Mouse (Mus musculus): ENCODE measurements around the gene Eif4a3.
"Not testable (repeated sequence)": the region's sequence is repeated elsewhere in the genome, so short reads cannot be mapped to it uniquely, and the experiment has no call there.

Eif4a3 gene

GRCm38 (mm10) chr11:119297996-119298395 lies 1.9 kb downstream of the Eif4a3 start:
- no peak for DNase-seq (ENCODE audit: low read depth)

DNA sequence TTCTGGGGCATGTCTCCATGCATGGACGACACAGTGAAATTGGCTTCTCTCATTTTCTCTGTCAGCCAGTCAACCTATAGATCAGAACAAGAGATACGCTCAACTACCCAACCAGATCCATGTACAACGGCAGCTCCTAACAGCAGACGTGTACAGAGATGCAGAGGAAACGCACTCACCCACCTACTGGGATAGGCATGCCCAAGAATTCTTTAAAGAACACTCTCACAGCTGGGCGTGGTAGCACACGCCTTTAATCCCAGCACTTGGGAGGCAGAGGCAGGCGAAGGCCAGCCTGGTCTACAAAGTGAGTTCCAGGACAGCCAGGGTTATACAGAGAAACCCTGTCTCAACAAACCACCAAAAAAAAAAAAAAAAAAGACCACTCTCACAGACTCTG lies 7.0 kb downstream of the Eif4a3 start:
- not testable (repeated sequence) for DNase-seq (ENCODE audit: low read depth)

DNA sequence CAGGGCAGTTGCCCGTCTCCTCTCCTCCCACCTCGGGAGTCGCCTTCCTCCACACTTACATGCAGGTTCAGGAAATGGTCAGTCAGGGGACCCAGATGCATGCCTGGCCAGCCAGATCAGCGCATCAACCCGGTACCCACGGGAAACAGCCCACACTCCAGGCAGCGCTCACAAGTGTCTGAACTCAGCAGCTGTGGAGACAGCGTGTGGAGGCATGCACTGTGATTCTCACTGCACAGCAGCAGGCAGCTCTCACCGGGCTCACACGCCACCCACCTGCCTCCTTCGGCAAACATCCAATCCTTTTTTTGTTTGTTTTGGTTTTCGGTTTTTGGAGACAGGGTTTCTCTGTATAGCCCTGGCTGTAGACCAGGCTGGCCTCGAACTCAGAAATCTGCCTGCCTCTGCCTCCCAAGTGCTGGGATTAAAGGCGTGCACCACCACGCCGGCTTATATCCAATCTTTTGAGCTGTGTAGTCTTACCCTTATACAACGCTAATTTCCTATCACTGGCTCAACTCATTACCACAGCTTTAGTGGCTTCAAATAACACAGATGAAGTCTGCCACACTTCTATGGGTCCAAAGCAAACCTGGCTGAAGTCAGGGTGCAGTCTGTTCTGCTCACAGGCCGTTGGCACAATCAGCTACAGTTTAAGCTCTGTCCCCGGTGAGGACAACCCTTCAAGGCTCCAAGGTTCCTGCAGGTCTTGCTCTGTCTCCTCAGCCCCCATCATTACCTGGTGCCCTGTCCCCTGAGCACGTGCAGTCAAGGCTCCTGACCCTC lies 12.5 kb downstream of the Eif4a3 start:
- no peak for DNase-seq (ENCODE audit: low read depth)

DNA sequence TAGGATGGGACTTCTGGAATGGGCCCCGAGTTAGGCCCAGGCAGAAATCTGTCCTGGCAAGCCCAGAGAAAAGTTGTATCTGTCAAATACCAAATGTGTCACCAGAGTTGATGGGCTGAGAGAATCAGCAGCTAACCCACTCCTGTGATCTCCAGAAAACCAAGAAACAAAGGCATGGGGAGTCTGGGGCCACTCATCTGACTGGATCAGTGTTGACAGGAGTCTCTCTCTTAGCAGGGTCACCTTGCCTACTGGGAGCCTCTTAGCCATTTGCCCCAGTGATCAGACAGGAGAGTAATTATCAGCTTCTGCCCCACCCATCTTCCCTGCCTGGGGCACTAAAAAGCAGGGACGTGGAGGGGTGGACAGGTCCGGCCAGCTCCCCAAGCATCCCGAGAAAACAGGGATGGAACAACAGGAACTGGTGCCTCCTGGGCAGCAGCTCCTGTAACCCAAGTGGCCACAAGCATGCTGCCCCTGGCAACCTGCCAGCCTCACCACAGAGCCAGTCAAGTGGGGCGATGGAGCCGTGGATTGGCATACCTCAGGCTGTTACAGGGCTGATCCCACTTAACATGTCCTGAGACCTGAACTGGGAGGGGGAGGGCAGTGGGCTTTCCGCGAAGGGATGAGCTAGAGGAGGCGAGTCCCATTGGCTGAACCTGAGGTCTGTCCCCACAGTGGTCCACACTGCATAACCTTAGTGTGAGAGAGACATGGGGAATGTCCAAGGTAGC lies 13.9 kb downstream of the Eif4a3 start:
- DNase-seq (ENCODE audit: low read depth): no peak

DNA sequence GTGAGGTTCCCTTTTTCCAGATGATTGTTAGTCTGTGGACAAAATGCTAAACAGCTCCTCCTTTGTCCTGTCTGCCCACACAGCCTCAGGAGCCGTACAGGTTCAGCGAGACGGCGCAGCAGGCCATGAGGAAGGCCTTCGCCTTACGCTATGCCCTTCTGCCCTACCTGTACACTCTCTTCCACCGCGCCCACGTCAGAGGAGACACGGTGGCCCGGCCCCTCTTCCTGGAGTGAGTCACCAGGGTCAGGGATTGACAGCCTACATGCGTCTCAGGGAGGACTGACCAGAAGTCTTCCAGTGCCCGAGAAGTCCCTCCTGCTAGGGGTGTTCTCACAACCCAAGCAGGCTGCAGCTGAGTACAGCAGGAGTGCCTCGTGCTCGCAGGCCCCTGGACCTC lies 18.9 kb downstream of the Eif4a3 start:
- no peak for DNase-seq (ENCODE audit: low read depth)

- no peak for DNase-seq (ENCODE audit: low read depth)
These were observed 26.5 kb downstream of the Eif4a3 start for GRCm38 (mm10) chr11:119273186-119273930.

DNA sequence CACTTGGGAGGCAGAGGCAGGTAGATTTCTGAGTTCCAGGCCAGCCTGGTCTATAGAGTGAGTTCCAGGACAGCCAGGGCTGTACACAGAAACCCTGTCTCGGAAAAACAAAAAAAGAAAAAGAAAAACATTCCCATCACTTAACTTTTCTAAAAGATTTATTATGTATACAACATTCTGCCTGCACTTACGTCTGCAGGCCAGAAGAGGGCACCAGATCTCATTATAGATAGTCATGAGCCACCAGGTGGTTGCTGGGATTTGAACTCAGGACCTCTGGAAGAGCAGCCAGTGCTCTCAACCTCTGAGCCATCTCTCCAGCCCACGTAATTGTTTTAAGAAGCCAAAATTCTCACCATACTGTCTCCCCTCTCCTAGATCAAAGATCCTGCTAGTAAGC lies 27.4 kb downstream of the Eif4a3 start:
- DNase-seq (ENCODE audit: low read depth): not testable (repeated sequence)

DNA sequence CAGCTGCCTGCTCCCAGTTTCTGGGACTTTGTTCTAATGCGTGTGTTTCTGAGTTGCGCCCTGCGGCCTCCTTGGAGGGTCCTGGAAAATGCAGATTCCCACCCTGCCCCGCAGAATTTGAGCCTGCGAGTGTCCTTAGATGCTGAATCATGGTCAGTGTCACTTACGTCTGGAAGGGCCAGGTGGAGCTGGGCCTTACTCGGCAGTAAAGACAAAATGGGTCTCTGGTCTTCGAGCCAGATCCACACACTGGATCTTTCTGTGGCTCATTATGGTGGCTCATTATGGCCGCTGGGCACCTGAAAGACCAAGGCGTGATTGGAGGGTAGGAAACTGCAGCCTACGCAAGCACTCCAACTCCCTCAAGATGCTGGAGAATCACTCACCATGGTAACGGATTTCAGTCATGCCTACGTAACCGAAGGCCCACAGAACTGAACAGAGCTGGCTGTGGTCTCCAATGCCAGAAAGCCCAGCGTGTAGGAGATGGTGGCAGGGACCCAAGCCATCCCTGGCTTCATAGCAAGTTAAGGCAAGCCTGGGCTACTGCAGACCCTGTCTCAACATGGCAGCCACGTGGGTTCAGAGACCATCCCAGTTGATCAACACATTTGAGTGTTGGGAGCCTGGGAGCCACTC lies 31.2 kb downstream of the Eif4a3 start:
- no peak for DNase-seq (ENCODE audit: low read depth)

GRCm38 (mm10) chr11:119267768-119268556 lies 31.9 kb downstream of the Eif4a3 start, which contains the start of gene Gaa:
Gaa (plus strand) TSS chr11:119267887.
- peak; percentile 98 for DNase-seq (ENCODE audit: low read depth)

- DNase-seq (ENCODE audit: low read depth): no peak
These were observed 32.6 kb downstream of the Eif4a3 start for GRCm38 (mm10) chr11:119267241-119267674.

DNA sequence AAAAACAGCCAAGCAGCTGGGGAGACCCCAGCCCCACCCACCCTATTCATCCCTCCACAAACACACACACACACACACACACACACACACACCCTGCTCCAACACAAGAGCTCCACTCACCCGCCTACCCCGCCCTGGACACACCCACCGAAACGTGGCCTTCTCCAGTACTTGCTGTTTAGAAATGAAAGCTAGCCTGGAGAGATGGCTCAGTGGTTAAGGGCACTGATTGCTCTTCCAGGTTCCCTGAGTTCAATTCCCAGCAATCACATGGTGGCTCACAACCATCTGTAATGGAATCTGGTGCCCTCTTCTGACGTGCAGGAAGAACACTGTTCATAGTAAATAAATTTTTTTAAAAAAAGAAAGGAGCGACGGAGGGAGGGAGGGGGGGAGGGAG lies 34.1 kb downstream of the Eif4a3 start:
- no peak for DNase-seq (ENCODE audit: low read depth)

DNA sequence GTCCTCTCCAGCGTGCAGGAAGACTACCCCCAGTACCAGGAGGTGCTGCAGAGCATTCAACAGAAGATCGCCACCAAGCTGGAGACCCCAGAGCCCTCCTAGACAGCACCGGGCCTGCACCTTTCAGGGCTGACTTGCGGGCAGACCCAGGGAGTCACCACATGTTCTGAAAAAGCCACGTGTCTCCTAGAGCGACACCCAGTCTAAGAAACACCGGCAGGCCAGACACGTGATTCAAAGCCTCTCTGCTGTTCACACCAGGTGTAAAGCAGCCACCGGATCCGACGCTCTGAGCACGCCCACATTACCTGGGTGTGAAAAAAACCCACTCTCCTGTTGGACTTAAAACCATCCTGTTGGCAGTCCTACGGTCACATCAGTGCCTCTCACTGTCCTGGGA lies 35.5 kb downstream of the Eif4a3 start:
- DNase-seq (ENCODE audit: low read depth): no peak

DNA sequence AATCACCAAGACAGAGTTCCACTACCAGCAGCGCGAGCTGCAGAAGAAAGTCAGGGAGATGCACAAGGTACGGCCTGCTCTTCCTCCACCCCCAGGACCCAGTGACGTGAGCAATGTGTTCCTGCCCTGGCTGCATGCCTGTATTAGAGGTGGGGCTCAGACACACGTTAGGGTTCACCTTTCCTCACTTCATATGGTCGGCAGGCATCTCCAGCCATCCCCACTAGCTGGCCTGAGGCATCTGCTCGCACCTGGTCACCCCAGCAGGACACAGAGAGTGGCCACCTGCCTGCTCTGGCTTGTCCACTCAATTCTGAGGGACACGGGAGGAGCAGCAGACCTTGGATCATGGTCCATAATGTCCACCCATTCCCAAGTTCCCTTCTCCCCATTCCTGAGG lies 39.9 kb downstream of the Eif4a3 start:
- no peak for DNase-seq (ENCODE audit: low read depth)

DNA sequence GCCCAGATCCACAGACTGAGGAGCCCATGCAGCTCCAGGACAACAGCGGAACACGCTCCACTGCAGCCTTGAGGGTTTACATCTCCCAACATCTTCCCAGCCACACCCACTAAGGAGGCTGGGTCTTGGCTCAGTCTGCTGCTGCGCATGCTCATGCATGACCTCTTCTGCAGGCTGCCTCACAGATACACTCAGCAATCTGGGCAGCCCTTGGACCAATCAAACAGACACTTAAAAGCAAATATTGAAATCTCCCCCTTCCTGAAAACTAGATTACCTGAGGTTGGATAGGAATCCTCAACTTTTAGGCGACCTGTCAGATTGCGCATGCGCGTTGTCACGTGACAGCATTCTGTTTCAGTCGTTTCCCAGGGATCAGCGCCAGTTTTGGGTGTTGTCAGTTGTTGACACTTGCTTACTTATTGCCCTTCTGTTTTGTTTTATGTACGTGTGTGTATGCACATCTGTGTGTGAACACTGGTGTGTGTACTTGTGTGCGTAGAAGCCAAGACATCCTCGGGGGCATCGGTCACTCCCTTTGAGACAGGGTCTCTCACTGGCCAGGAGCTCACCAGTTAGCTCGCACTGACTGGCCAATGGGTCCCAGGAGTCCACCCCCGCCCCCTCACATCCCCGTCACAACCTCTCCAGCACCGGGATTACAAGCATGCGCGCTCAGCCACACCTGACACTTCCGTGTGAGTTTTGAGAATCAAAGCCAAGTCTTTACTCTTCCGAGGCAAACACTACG lies 41.1 kb downstream of the Eif4a3 start:
- DNase-seq (ENCODE audit: low read depth): no peak

GRCm38 (mm10) chr11:119258216-119258571 lies 41.7 kb downstream of the Eif4a3 start:
- no peak for DNase-seq (ENCODE audit: low read depth)

GRCm38 (mm10) chr11:119256557-119256956 lies 43.3 kb downstream of the Eif4a3 start:
- not testable (repeated sequence) for DNase-seq (ENCODE audit: low read depth)

GRCm38 (mm10) chr11:119252854-119253541 lies 46.9 kb downstream of the Eif4a3 start:
- no peak for DNase-seq (ENCODE audit: low read depth)

DNA sequence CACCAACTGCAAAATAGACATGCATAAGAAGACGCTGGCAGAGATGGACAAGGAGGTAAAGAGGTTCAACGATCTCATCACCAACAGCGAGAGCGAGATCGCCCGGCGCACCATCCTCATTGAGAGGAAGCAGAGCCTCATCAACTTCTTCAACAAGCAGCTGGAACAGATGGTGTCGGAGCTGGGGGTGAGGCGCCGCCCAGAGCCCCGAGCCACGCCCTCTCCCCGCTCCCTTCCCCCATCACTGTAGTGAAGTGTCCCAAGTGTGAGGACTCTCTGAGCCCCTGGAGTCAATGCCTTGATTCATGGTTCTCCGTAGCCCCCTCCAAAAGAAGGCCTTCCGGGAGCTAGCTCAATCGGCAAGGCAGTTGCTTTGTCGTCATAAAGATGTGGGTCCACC lies 48.9 kb downstream of the Eif4a3 start:
- no peak for DNase-seq (ENCODE audit: low read depth)

GRCm38 (mm10) chr11:119249011-119249410 lies 50.9 kb downstream of the Eif4a3 start:
- peak; percentile 80 for DNase-seq (ENCODE audit: low read depth)

- DNase-seq (ENCODE audit: low read depth): not testable (repeated sequence)
These were observed 54.3 kb downstream of the Eif4a3 start for GRCm38 (mm10) chr11:119245543-119245942.

Measured in c-Kit-positive CD71-negative TER-119-negative erythroid progenitor cells, embryonic 14.5 days (primary cell).